Mouse (Mus musculus): ENCODE data around the gene Zfp59.
"Not testable (repeated sequence)": the region's sequence is repeated elsewhere in the genome, so short reads cannot be mapped to it uniquely, and the experiment has no call there.

The Zfp59 gene

GRCm38 (mm10) chr7:27860396-27861235 is 22.2 kb downstream of the Zfp59 start:
- intact Hi-C loops (cut with DNase I) = no loop called here

GRCm38 (mm10) chr7:27862578-27862977 is 24.2 kb downstream of the Zfp59 start:
- intact Hi-C loops (cut with DNase I) = not testable (repeated sequence)

GRCm38 (mm10) chr7:27881721-27882120 is 43.3 kb downstream of the Zfp59 start:
- intact Hi-C loops (cut with DNase I) = no loop called here

- intact Hi-C loops (cut with DNase I) = no loop called here
Measured at GRCm38 (mm10) chr7:27900601-27901000, 62.2 kb downstream of the Zfp59 start.

GRCm38 (mm10) chr7:27905061-27905848 is 66.8 kb downstream of the Zfp59 start:
- intact Hi-C loops (cut with DNase I) = no loop called here

Data from adrenal gland (tissue).